Mouse (Mus musculus): ENCODE measurements around the gene Dio1.

The Dio1 gene

GRCm38 (mm10) chr4:107306966-107307365 lies at the start of gene Dio1:
Dio1 (minus strand) TSS chr4:107307169.
- no peak for DNase-seq (ENCODE audit: low read depth)

- DNase-seq (ENCODE audit: low read depth), result no peak
These were observed 47.6 kb upstream of the Dio1 start for GRCm38 (mm10) chr4:107354543-107354942.

GRCm38 (mm10) chr4:107354126-107354525 lies 47.2 kb upstream of the Dio1 start:
- DNase-seq (ENCODE audit: low read depth), result no peak

- no peak for DNase-seq (ENCODE audit: low read depth)
These were observed 46.6 kb upstream of the Dio1 start for GRCm38 (mm10) chr4:107353612-107354011.

GRCm38 (mm10) chr4:107351368-107351767 lies 44.4 kb upstream of the Dio1 start:
- no peak for DNase-seq (ENCODE audit: low read depth)

GRCm38 (mm10) chr4:107349311-107350008 lies 42.5 kb upstream of the Dio1 start:
- DNase-seq (ENCODE audit: low read depth), result peak; percentile 54

GRCm38 (mm10) chr4:107348529-107349310 lies 41.8 kb upstream of the Dio1 start:
- no peak for DNase-seq (ENCODE audit: low read depth)

- no peak for DNase-seq (ENCODE audit: low read depth)
These were observed 40.3 kb upstream of the Dio1 start for GRCm38 (mm10) chr4:107347221-107347620.

- DNase-seq (ENCODE audit: low read depth), result no peak
These were observed 37.6 kb upstream of the Dio1 start for GRCm38 (mm10) chr4:107344612-107345011.

GRCm38 (mm10) chr4:107341354-107341753 lies 34.4 kb upstream of the Dio1 start:
- DNase-seq (ENCODE audit: low read depth), result no peak

- DNase-seq (ENCODE audit: low read depth), result no peak
These were observed 30.5 kb upstream of the Dio1 start for GRCm38 (mm10) chr4:107337455-107337854.

GRCm38 (mm10) chr4:107336356-107336755 lies 29.4 kb upstream of the Dio1 start:
- DNase-seq (ENCODE audit: low read depth), result no peak

- DNase-seq (ENCODE audit: low read depth), result peak; percentile 58
These were observed 26.5 kb upstream of the Dio1 start for GRCm38 (mm10) chr4:107333514-107333913.

- DNase-seq (ENCODE audit: low read depth), result no peak
These were observed 21.6 kb upstream of the Dio1 start for GRCm38 (mm10) chr4:107328530-107328929.

- DNase-seq (ENCODE audit: low read depth), result no peak
These were observed 16.1 kb upstream of the Dio1 start for GRCm38 (mm10) chr4:107323113-107323512.

- no peak for DNase-seq (ENCODE audit: low read depth)
These were observed 14.1 kb upstream of the Dio1 start for GRCm38 (mm10) chr4:107321041-107321440.

GRCm38 (mm10) chr4:107318646-107319045 lies 11.7 kb upstream of the Dio1 start:
- DNase-seq (ENCODE audit: low read depth), result no peak

GRCm38 (mm10) chr4:107314479-107314805 lies 7.5 kb upstream of the Dio1 start:
- no peak for DNase-seq (ENCODE audit: low read depth)

- DNase-seq (ENCODE audit: low read depth), result peak; percentile 94
These were observed 6.9 kb upstream of the Dio1 start, which contains the start of gene Yipf1 for GRCm38 (mm10) chr4:107313690-107314478. Yipf1 (plus strand) TSS chr4:107314363.

- no peak for DNase-seq (ENCODE audit: low read depth)
These were observed 3.4 kb downstream of the Dio1 start for GRCm38 (mm10) chr4:107303531-107303930.

GRCm38 (mm10) chr4:107302832-107303231 lies 4.1 kb downstream of the Dio1 start:
- DNase-seq (ENCODE audit: low read depth), result no peak

GRCm38 (mm10) chr4:107302221-107302620 lies 4.7 kb downstream of the Dio1 start:
- no peak for DNase-seq (ENCODE audit: low read depth)
